Mouse (Mus musculus): ENCODE data around the gene Poc1a.

DNA sequence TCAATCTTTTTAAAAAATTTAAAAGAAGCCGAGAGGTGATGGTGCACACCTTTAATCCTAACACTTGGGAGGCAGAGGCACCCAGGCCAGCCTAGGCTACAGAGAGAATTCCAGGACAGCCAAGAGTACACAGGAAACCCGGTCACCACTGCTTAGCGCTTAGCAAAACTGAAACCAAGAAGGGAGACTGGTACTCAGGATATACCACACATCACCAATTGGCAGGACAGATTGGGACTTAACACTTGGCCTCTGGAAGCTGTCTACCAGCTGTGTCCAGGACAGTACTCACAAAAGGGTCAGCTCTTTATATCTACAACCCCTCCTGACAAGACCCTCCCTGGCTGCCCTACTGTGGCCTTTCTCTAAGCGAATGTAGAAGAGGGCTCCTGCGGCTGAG, 86.1 kb downstream of the Poc1a start:
- TF ChIP-seq MYOD1 (IDR thresholded peaks at IDR 0.05; ENCODE audit: control insufficient read depth, insufficient read length, low read depth), result no peak
- no peak for TF ChIP-seq CTCF (IDR thresholded peaks at IDR 0.05; ENCODE audit: control insufficient read depth, insufficient read depth, insufficient read length)
- TF ChIP-seq USF1 (IDR thresholded peaks at IDR 0.05; ENCODE audit: low read depth), result no peak
- no peak for TF ChIP-seq MYOG (IDR thresholded peaks at IDR 0.05; ENCODE audit: control insufficient read depth, extremely low read depth, insufficient read length)
- TF ChIP-seq FOSL1 (IDR thresholded peaks at IDR 0.05; ENCODE audit: insufficient read depth, low read length, poor library complexity, severe bottlenecking), result no peak
